Mouse (Mus musculus) B cell, adult 2 months (primary cell): Measurements from ENCODE around the gene Cgas.
"Not testable (repeated sequence)": the region's sequence is repeated elsewhere in the genome, so short reads cannot be mapped to it uniquely, and the experiment has no call there.

ENCODE experiments used
- DNase-seq, 2 experiments: peaks; one replicate each; pipeline ENCODE4 v3.0.0; 2022

The Cgas gene

DNA sequence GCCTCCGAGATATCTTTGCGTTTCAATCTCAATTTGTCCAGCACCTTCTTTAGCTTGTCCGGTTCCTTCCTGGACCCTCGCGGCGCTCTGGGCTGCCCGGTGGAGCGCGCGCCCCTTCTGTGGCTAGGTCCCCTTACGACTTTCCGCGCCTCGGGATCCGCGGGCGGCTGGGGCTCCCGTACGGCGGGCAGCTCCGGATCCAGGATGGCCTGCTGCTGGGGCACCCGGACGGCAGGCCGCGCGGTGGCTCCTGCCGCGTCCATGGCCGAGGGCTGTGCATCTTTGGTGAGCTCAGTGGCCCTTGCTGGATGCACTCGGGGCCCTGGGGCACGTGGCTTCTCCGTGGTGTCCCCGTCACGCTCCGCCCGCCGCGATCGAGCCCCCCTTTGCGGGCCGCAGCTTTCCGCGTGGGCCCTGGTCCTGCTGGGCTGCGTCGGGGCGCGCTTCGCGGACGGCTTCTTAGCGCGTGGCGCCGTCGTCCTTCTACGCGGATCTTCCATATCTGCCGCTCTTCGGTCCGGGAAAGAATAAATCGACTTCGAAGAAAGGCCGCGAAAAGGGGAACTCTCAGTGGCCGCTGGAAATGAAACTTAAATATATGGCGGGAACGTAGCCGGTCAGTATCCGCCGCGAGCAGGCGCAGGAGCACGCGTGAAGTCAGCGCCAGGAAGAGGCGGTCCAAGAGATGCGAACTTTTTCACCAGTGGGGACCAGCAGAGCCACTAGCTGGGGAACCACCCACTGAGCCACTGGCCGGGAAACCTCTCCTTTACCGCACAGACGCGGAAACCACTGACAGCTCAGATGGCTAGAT, at the start of gene Cgas:
Gene Cgas, minus strand, starts transcription at position 659 of the 814 bp plus-strand sequence.
- DNase-seq = peak; percentile 60 to 65

DNA sequence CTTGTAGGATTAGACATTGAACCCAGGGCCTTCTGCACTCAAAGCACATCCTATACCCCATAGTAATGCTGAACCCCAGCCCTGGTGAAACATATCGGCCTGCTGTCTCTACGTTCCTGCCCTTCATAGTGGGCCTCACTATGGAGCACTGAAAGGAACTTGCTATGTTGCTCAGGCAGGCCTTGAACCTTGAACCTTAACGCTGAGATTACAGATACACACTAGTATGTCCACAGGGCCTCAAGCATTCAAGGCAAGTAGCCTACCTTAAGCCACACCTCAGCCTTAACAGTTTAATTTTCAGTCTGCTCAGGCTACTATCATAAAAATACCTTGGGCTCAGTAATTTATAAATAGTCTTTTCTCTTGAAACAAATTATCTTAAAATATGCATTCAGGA, 49.2 kb upstream of the Cgas start:
- DNase-seq = no peak

DNA sequence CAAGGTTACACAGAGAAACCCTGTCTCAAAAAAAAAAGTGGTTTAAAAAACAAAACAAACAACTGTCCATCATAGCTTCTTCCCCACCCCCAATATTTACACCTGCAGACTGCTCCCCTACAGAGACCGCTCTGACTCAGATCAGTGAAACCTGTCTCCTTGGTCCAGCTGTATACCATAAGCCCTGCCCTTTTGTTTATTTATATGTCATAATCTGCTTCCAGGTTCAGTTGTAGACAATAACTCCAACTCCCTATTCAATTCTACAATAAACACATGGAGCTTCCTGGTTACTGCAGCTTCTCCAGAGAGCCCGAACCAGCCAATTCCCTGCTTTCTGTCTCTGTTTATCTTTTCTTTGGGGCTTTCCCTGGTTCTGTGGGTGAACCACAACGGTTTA, 48.1 kb upstream of the Cgas start:
- DNase-seq = no peak

GRCm38 (mm10) chr9:78488890-78489420, 45.9 kb upstream of the Cgas start, which contains the start of gene Eef1a1:
Gene Eef1a1, minus strand, starts transcription at chr9:78489151.
- DNase-seq = peak; percentile 76

DNA sequence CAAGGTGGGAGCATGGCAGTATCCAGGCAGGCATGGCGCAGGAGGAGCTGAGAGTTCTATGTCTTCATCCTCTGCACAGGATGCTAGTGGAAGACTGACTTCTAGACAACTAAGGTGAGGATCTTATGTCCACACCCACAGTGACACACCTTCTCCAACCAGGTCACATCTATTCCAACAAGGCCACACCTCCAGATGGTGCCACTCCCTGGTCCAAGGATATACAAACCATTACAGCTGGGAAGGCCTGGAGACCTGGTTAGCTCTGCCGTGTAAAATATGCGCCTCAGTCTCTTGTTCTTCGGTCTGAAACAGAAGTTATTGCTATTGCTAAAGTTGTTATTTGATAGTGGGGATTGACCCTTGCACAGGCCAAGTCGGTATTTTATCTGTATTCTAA, 45.0 kb upstream of the Cgas start:
- not testable (repeated sequence) for DNase-seq

DNA sequence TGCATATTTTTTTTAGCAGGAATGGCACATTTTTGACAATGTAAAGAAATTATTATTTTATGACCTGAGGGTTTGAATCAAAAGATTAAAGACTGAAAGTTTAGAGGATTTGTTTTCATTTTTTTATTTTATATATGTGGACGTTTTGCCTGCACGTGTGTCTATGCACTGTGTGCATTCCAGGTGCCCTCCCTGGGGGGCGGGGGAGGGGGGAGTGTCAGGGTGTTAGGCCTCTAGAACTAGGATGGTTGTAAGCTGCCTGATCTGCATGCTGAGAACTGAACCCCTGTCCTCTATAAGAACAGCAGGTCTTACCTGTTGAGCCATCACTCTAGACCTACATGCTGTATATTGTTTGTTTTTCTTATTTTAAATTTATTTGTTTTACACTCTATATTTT, 41.6 kb upstream of the Cgas start:
- DNase-seq = no peak

GRCm38 (mm10) chr9:78482386-78482785, 39.3 kb upstream of the Cgas start:
- DNase-seq = no peak

- peak; percentile 96 to 97 for DNase-seq
These were observed 38.6 kb upstream of the Cgas start for GRCm38 (mm10) chr9:78481423-78482331.

DNA sequence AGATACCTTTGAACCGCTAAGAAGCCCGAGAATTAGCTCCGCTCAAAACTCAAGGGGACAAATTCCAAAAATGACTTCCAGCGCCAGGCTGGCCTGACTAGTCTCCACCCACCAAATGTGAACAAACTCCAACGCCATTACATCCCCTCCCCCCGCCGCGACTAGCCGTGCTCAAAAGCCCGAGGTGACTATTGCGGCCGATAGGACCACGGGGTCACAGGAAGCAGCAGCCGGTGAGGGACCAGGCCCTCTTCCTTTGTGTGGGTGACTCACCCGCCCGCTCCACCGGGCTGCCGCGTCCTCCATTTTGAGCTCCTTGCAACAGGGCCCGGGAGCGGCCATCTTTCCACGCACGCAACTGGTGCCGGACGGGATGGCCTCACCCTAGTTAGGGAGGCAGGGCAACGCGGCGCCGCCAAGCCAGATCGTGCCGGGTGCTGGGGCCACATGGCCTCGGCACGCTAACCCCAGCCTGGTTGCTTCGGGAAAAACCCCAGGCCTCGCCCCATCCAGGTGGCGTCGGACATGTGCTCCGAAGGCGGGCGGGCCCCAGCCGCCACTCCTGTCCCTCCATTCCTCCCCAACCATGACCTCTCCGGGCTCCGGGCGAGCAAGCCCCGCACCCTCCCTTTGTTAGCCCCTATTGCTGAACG, 37.8 kb upstream of the Cgas start:
- DNase-seq = peak; percentile 87 to 88

DNA sequence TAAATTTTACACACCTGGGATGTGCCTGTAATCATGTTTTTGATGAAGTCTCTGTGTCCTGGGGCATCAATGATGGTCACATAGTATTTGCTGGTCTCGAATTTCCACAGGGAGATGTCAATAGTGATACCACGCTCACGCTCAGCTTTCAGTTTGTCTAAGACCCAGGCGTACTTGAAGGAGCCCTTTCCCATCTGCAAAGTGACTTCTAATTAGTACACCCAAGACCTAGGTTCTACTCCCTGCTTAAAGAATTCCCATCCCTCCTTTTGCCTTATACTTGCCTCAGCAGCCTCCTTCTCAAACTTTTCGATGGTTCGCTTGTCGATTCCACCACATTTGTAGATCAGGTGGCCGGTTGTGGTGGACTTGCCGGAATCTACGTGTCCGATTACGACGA, 37.2 kb upstream of the Cgas start:
- not testable (repeated sequence) for DNase-seq

DNA sequence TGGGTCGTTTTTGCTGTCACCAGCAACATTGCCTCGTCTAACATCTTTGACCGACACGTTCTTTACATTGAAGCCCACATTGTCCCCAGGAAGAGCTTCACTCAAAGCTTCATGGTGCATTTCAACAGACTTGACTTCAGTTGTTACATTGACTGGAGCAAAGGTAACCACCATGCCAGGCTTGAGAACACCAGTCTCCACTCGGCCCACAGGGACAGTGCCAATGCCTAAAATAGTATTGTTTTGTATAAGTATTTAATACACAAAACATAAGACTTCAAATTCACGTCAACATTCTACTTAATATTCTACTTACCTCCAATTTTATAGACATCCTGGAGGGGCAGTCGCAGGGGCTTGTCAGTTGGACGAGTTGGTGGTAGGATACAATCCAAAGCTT, 36.3 kb upstream of the Cgas start:
- peak; percentile 17 to 18 for DNase-seq

GRCm38 (mm10) chr9:78478009-78478605, 35.1 kb upstream of the Cgas start:
- peak; percentile 15 to 27 for DNase-seq

GRCm38 (mm10) chr9:78477021-78477551, 34.0 kb upstream of the Cgas start:
- DNase-seq = peak; percentile 35 to 39

DNA sequence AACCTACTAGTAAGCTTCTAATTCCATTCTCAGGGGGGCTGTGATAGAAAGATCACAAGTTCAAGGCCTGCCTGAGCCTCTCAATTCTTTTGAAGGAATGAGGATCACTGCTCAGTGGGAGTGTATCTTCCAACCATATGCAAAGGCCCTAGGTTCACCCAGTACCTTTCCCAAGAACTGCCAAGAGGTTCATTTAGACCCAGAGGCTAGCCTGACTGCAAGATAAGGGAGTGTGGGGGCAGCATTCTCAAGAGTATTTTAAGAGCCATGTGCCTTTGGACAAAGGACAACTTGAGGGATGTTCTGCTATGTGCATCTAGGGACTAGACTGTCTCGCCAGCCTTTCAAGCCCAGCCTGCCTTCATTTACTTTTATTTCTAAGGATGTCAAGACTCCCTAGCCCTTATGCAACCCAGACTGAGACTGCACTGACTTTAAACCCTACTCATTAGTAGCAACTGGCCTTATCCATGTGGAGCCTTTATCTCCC, 33.5 kb upstream of the Cgas start:
- peak; percentile 22 to 38 for DNase-seq

GRCm38 (mm10) chr9:78475873-78476272, 32.8 kb upstream of the Cgas start:
- peak in 1 of 2 experiments; percentile 2 for DNase-seq

DNA sequence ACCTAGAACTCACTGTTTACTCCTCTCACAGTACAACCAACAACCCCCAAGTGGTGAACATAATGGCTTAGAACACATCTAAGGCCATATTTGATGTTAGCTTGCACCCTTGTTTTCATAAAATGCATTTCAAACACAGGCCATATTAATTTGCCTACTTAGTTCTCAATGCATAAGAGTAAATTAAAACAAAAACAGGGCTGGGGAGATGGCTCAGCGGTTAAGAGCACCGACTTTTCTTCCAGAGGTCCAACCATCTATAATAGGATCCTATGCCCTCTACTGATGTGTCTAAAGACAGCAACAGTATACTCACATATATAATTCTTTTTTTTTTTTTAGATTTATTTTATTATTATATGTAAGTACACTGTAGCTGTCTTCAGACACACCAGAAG, 32.3 kb upstream of the Cgas start:
- no peak for DNase-seq

DNA sequence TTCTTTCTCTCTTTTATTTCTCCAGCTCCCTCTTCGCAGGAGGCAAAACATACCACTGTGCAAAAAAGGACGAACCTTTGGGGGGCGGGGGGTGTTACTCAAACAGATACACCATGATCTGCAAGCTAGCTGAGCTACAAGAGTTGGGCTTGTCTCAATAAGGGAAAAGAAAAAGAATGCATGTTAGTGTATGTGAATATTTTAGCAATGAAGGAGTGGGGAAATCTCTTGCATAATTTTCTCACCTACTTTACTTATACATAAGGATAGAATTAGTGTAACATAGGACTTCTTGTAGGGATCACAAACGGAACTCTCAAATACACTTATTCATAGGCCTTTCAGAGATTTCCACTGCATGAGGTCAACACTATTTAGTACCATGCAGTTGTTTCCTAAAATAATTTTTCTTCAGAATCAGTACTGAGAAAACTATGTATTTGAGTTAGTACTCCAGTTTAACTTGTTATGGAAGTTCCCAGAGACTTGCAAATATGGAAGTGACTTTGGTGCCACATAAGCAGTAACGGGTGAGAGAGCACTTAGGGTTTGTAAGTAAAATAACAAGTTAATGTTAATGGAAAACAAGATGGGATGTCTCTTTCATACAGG, 31.8 kb upstream of the Cgas start:
- DNase-seq = peak in 1 of 2 experiments; percentile 7

DNA sequence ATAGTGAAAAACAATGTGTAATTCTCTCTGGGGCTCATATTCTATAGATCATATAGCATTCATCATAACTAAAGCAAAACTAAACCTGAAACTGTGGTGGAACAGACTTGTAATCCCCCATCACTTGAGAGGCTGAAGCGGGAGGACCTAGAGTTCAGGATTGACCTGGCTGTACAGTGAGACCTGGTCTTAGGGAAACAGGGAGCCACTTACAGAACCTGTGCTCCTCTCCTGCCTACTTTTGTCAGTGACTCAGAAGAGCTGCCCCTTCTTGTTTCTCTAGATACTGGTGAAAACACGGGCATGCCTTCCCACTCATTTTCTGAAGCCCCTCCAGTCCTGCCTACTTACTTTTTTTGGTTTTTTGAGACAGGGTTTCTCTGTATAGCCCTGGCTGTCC, 31.2 kb upstream of the Cgas start:
- peak; percentile 21 to 30 for DNase-seq

- peak; percentile 21 to 26 for DNase-seq
These were observed 30.6 kb upstream of the Cgas start for GRCm38 (mm10) chr9:78473588-78473987.

- no peak for DNase-seq
These were observed 22.7 kb upstream of the Cgas start for GRCm38 (mm10) chr9:78465725-78466124.

GRCm38 (mm10) chr9:78463337-78463736, 20.3 kb upstream of the Cgas start:
- no peak for DNase-seq

DNA sequence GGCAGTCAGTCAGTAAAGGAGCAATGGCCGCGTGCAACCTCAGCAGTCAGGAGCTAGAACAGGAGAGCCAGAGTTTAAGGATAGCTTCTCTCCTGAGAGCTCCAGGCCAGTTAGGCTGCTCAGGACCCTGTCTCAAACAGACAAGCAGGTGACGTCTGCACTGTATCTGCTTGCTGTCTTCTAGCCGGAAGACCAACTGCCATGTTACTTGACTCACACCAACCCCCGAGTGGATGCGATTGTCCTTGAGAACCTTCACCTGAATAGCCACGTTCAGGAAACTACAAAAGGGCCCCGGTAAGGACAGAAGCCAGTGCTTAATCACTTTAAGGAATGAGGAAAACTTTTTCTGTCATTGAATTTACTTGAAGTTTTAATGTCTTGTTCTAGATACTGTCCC, 14.0 kb upstream of the Cgas start:
- no peak for DNase-seq
